Mouse (Mus musculus): ENCODE data around the gene Mfsd13b.

DNA sequence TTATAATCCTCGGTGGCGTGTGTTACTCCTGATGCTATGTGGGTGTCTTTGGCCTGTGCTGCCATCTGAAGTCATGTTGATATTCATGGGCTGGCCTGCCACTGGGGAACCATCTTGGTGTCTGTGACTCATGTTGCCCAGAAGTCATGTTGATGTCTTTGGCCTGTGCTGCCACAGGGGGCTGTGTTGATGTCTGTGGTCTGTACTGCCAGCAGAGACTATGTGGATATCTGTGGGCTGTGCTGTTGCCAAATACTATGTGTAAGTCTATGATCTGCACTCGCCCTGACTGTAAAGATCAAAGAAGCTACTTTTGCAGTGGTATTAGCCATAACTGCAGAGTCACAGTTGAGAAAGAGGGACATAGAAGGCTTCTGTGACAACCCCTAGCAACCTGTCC lies 36.5 kb downstream of the Mfsd13b start:
- TF ChIP-seq ZNF384 (IDR thresholded peaks at IDR 0.05; ENCODE audit: low read depth, low read length) (no peak), CHD2 (IDR thresholded peaks at IDR 0.05; ENCODE audit: low read depth, low read length) (no peak)

All from ES-E14 (cell line).